Mouse (Mus musculus) bone marrow, adult 2 months (tissue): Measurements from ENCODE around the gene Ern1. TPM values are rescaled to one million over a fixed set of nuclear protein-coding genes. Genes with fewer than 3 reads are reported as not detected.

Experiments
- H3K27ac ChIP-seq: fragments of 200-500 bp; 2 replicates; pipeline ENCODE4 v1.5.1; 2012; ENCODE audit warnings: low read depth, mild to moderate bottlenecking, control low read depth, inconsistent platforms, low read length; ENCODE audit not compliant: control insufficient read depth, poor library complexity, insufficient read depth
- H3K4me1 ChIP-seq: fragments of 200-500 bp; 2 replicates; pipeline ENCODE4 v1.6.1; 2011; ENCODE audit warnings: low read length; ENCODE audit not compliant: control insufficient read depth, insufficient read depth
- H3K4me3 ChIP-seq: fragments of 200-500 bp; replicated peaks from 2 replicates; pipeline ENCODE3; 2011; ENCODE audit warnings: mild to moderate bottlenecking, low read depth, low read length, control low read depth; ENCODE audit not compliant: control insufficient read depth
- CTCF ChIP-seq: fragments of 200-500 bp; IDR thresholded peaks from 2 replicates; pipeline ENCODE4 v1.5.1; 2011; ENCODE audit warnings: low read length, control low read depth; ENCODE audit not compliant: control insufficient read depth, insufficient read depth
- POLR2A ChIP-seq: fragments of 200-500 bp; IDR thresholded peaks from 2 replicates; pipeline ENCODE4 v1.6.1; 2011; ENCODE audit warnings: low read depth, mild to moderate bottlenecking, control low read depth, low read length, borderline replicate concordance; ENCODE audit not compliant: control insufficient read depth
- WGBS: fragments of 180-500 bp; shearing (Covaris S2); methylation state at CpG from one replicate; pipeline ENCODE4 v1.1.7; 2018; 5-methylcytosine and 5-hydroxymethylcytosine counted together
- polyA plus RNA-seq: library from polyadenylated mRNA; stranded (reverse); fragments of >200 nt; gene quantifications from 2 replicates; pipeline ENCODE4 v1.2.4, GENCODE M21; 2011; ENCODE audit warnings: low replicate concordance; ENCODE audit not compliant: missing spikeins, insufficient read depth, insufficient read length

Gene Ern1
- polyA plus RNA-seq = 4.4 and 13.4 TPM in 2 replicates

GRCm38 (mm10) chr11:106487733-106488115 is at the start of gene Ern1:
Gene Ern1 (minus strand): TSS chr11:106487852.
- Histone ChIP-seq H3K4me1 (no peaks in the 10 kb centered on the region; the same call in 1 of the 2 replicates), H3K4me3 (peak within 1 kb of the TSS; percentile 64), H3K27ac (peak within 1 kb of the TSS; percentile 86)
- 1% methylated on average over 27 of the region's 28 CpGs for WGBS
- TF ChIP-seq POLR2A (peak; percentile 98), CTCF (no peak)

- peaks cover 4% of the 10 kb centered on the region; the same call in 1 of the 2 replicates for H3K4me1 ChIP-seq
- 33% methylated on average over 11 of the region's 11 CpGs for WGBS
- TF ChIP-seq POLR2A = no peak
- TF ChIP-seq CTCF = no peak
- H3K27ac ChIP-seq = peak overlapping the region; percentile 54
- no peak overlapping the region for H3K4me3 ChIP-seq
Observed at GRCm38 (mm10) chr11:106536253-106536912, 48.7 kb upstream of the Ern1 start.

GRCm38 (mm10) chr11:106535660-106536252 is 48.1 kb upstream of the Ern1 start:
- WGBS = 62% methylated on average over 9 of the region's 9 CpGs
- TF ChIP-seq CTCF (no peak), POLR2A (no peak)
- Histone ChIP-seq H3K27ac (peak overlapping the region; percentile 54; the same call in 1 of the 2 replicates), H3K4me1 (peaks cover 4% of the 10 kb centered on the region; the same call in 1 of the 2 replicates), H3K4me3 (no peak overlapping the region)

GRCm38 (mm10) chr11:106532248-106532790 is 44.7 kb upstream of the Ern1 start:
- Histone ChIP-seq H3K4me1 (peaks cover 3% of the 10 kb centered on the region; the same call in 1 of the 2 replicates), H3K4me3 (no peak overlapping the region), H3K27ac (no peak overlapping the region)
- 90% methylated on average over 9 of the region's 9 CpGs for WGBS
- TF ChIP-seq CTCF (no peak), POLR2A (no peak)

- Histone ChIP-seq H3K4me3 (no peak overlapping the region), H3K27ac (no peak overlapping the region), H3K4me1 (no peaks in the 10 kb centered on the region)
- no peak for TF ChIP-seq POLR2A
- no peak for TF ChIP-seq CTCF
- 79% methylated on average over 5 of the region's 5 CpGs for WGBS
Observed at GRCm38 (mm10) chr11:106529786-106530185, 42.1 kb upstream of the Ern1 start.

- Histone ChIP-seq H3K27ac (no peak overlapping the region), H3K4me3 (no peak overlapping the region), H3K4me1 (no peaks in the 10 kb centered on the region)
- 95% methylated on average over 4 of the region's 4 CpGs for WGBS
- TF ChIP-seq POLR2A = no peak
- TF ChIP-seq CTCF = no peak
Observed at GRCm38 (mm10) chr11:106529113-106529512, 41.5 kb upstream of the Ern1 start.

GRCm38 (mm10) chr11:106527926-106528325 is 40.3 kb upstream of the Ern1 start:
- TF ChIP-seq CTCF = no peak
- no peak for TF ChIP-seq POLR2A
- Histone ChIP-seq H3K27ac (no peak overlapping the region), H3K4me1 (no peaks in the 10 kb centered on the region), H3K4me3 (no peak overlapping the region)
- 61% methylated on average over 1 of the region's 1 CpGs for WGBS

- no peak overlapping the region for H3K4me3 ChIP-seq
- WGBS = 89% methylated on average over 10 of the region's 10 CpGs
- no peak for TF ChIP-seq CTCF
- TF ChIP-seq POLR2A = no peak
- no peak overlapping the region for H3K27ac ChIP-seq
- H3K4me1 ChIP-seq = no peaks in the 10 kb centered on the region
Observed at GRCm38 (mm10) chr11:106527147-106527821, 39.6 kb upstream of the Ern1 start.
